Mouse (Mus musculus): Measurements from ENCODE around the gene Cox4i1. TPM values are rescaled to one million over a fixed set of nuclear protein-coding genes. Genes with fewer than 3 reads are reported as not detected.

Gene Cox4i1
- 1,471 and 1,689 TPM in 2 replicates for polyA plus RNA-seq (2012; rRNA removed)

DNA sequence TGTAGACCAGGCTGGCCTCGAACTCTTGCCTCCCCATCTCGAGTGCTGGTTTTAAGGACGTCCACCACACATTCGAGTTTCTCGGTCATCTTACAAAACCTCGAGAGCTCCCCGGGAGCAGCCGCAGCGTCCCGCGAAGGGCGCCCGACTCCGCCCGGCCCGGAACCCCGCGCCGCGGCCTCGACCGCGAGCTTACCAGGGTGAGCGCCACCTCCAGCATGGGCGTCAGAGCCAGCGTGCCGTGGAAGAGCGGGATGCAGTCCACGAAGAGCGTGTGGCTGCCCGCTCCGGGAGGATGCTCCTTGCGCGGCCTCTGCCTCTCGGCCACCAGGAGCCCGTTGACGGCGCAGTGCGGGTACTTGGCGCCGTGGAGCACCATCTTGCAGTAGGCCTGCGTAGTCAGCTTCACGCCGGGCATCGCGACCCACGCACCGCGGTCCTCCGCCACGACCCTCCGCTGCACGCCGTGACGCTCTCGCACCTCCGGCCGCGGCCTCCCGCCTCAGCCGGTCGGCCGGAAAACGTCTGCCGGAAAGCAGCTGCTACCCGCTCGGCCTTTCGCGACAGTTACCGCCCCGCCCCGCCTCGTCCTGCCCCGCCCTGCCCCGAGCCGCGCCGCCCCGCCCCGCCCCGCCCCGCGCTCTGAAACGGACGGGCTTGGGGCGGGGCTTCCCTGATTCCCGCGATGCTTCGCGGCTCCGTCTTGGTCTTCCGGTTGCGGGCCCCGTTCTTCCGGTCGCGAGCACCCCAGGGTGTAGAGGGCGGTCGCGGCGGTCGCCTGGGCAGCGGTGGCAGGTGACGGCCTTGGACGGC, at the start of gene Cox4i1, which contains the start of gene Gm27021:
Gene Cox4i1 (plus strand): TSS at position 662 of the 813 bp plus-strand sequence.
Gene Gm27021 (minus strand): TSS at position 519 of the 813 bp plus-strand sequence.

DNA sequence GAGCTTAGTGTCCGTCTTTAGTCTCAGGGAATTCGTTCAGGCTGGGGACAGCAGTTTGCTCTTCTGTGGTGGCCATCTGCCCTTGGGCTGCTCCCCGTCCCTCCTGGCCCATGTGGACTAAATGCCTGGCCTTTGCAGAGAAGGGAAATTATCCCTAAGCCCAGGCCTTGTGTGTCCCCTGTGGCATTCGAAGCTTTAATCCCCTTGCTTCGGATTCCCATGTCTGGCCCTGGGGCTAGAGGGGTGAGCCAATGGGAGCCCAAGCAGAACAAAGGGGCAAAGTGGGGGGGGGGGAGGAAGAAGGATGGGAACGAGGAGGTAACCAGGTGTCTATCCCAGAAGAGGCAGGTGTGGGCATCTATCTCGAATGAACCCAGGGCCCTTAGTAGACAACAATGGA, 20.5 kb upstream of the Cox4i1 start, which contains the start of gene 1190005I06Rik:
Gene 1190005I06Rik (minus strand): TSS at position 101 of the 400 bp plus-strand sequence.

DNA sequence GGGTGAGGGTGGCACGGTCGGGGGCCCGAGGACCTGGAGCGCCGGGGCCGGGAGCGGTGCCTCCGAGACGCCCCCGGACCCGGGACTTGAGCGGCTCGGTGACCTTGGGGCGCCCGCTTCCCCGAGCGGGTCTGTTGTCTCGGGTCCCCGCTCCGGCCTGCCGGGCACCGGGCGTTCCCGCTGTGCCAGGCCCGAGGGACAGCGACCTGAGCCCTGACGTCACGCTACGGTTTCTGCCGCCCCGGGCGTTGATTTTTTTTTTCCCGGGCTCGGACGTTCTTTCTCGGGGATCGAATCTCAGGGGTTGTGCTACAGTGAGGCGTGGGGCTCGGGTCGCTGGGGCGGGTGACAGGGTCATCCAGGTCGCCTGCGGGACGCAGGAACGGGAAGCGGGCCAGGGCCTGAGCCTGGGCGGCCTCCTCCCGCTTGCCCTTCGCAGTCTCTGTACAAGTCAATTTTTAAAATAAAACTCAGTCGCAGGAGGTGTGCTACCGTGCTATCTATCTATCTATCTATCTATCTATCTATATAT, 418 bp downstream of the Cox4i1 start, which contains the start of gene Emc8:
Gene Emc8 (minus strand): TSS at position 200 of the 532 bp plus-strand sequence.

Other genes starting within 250 kb of the Cox4i1 start
- gene Gins2, start 78.9 kb upstream of the Cox4i1 start, polyA plus RNA-seq (2012; rRNA removed): 23.6 and 25.5 TPM in 2 replicates
- gene 1190005I06Rik, start 20.6 kb upstream of the Cox4i1 start, polyA plus RNA-seq (2012; rRNA removed): 5.9 and 9.7 TPM in 2 replicates
- gene Gm27021, start 143 bp upstream of the Cox4i1 start, polyA plus RNA-seq (2012; rRNA removed): 3.2 TPM in 1 of 2 replicates, not detected in the other
- gene Emc8, start 351 bp downstream of the Cox4i1 start, polyA plus RNA-seq (2012; rRNA removed): 80.8 and 99.7 TPM in 2 replicates
- gene Irf8, start 68.1 kb downstream of the Cox4i1 start, polyA plus RNA-seq (2012; rRNA removed): 57.2 and 65.8 TPM in 2 replicates